Mouse (Mus musculus) kidney, embryonic 16.5 days (tissue): ENCODE data around the gene Ran. TPM values are rescaled to one million over a fixed set of nuclear protein-coding genes. Genes with fewer than 3 reads are reported as not detected.

Source experiments
- ATAC-seq: fragments of 200-750 bp; cut with Nextera tagmentation; 2 replicates; pipeline ENCODE4 v1.8.0; 2017; ENCODE audit warnings: moderate TSS enrichment; ENCODE audit not compliant: low FRiP score, low TSS enrichment
- H3K27ac ChIP-seq: fragments of 300-500 bp; sonication (generic); 2 replicates; pipeline ENCODE4 v1.5.1; 2014; ENCODE audit warnings: low read length
- H3K27me3 ChIP-seq: fragments of 300-500 bp; sonication (generic); 2 replicates; pipeline ENCODE4 v1.6.1; 2014; ENCODE audit warnings: low read length, control low read depth, mixed read lengths; ENCODE audit not compliant: insufficient read depth
- H3K36me3 ChIP-seq: fragments of 300-500 bp; sonication (generic); 2 replicates; pipeline ENCODE4 v1.6.1; 2014; ENCODE audit warnings: low read length, control low read depth, mixed read lengths; ENCODE audit not compliant: insufficient read depth
- H3K4me1 ChIP-seq: fragments of 300-500 bp; sonication (generic); 2 replicates; pipeline ENCODE4 v1.6.1; 2014; ENCODE audit warnings: low read length, control low read depth, mixed read lengths; ENCODE audit not compliant: insufficient read depth
- H3K4me2 ChIP-seq: fragments of 300-500 bp; sonication (generic); replicated peaks from 2 replicates; pipeline ENCODE4 v1.6.1; 2014; ENCODE audit warnings: low read depth, low read length
- H3K4me3 ChIP-seq: fragments of 300-500 bp; sonication (generic); 2 replicates; pipeline ENCODE4 v1.5.1; 2014; ENCODE audit warnings: mild to moderate bottlenecking, low read length
- H3K9ac ChIP-seq: fragments of 300-500 bp; sonication (generic); replicated peaks from 2 replicates; pipeline ENCODE4 v1.6.1; 2014; ENCODE audit warnings: low read length
- H3K9me3 ChIP-seq: fragments of 300-500 bp; sonication (generic); 2 replicates; pipeline ENCODE4 v1.6.1; 2016; ENCODE audit warnings: low read length, control low read depth
- WGBS: fragments of 180-500 bp; shearing (Covaris S2); extraction: QIAGEN DNeasy Blood & Tissue Kit; methylation state at CpG from one replicate; pipeline ENCODE4 v1.1.7; 2014; 5-methylcytosine and 5-hydroxymethylcytosine counted together
- polyA plus RNA-seq: library from polyadenylated mRNA; unstranded; fragments of >200 nt; fragmentation: Nextera tagmentation; extraction: Ambion mirVana; gene quantifications from 2 replicates; pipeline ENCODE4 v1.2.1, GENCODE M21; 2015

Gene Ran
- polyA plus RNA-seq, 1 experiment from 2014 or later = 614 TPM

GRCm38 (mm10) chr5:129009577-129009976 lies 10.3 kb upstream of the Ran start:
- no peak overlapping the region for H3K27ac ChIP-seq
- no peak overlapping the region for H3K4me3 ChIP-seq
- no peaks in the 10 kb centered on the region for H3K9me3 ChIP-seq
- no peaks in the 10 kb centered on the region for H3K27me3 ChIP-seq
- H3K4me2 ChIP-seq = no peak overlapping the region
- peaks cover 30% of the 10 kb centered on the region for H3K4me1 ChIP-seq
- 56% methylated on average over 2 of the region's 3 CpGs for WGBS
- H3K36me3 ChIP-seq = peaks cover 8% of the 10 kb centered on the region
- ATAC-seq = no peak
- H3K9ac ChIP-seq = no peak overlapping the region

DNA sequence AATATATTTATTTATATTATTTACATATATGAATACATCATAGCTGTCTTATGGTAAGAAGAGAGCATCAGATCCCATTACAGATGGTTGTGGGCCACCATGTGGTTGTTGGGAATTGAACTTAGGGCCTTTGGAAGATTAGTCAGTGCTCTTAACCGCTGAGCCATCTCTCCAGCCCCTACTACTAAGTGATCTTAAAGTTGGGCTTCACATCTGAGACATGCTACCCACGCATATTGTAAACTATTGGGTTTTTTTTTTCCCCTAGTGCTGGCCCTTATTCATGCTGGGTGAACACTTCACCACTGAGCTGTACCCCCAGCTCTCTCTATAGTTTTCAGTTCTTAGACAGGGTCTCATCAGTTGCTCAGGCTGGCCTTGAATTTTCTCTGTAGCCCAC lies 8.9 kb upstream of the Ran start:
- H3K27me3 ChIP-seq = no peaks in the 10 kb centered on the region
- no peak for ATAC-seq
- H3K36me3 ChIP-seq = no peaks in the 10 kb centered on the region
- H3K27ac ChIP-seq = no peak overlapping the region
- no peak overlapping the region for H3K4me2 ChIP-seq
- whole genome bisulfite sequencing = 91% methylated on average over 2 of the region's 2 CpGs
- H3K9ac ChIP-seq = no peak overlapping the region
- H3K4me3 ChIP-seq = no peak overlapping the region
- no peaks in the 10 kb centered on the region for H3K9me3 ChIP-seq
- H3K4me1 ChIP-seq = peaks cover 22% of the 10 kb centered on the region

GRCm38 (mm10) chr5:129015020-129015419 lies 4.8 kb upstream of the Ran start:
- H3K4me2 ChIP-seq = no peak overlapping the region
- H3K27ac ChIP-seq = no peak overlapping the region
- peaks cover 4% of the 10 kb centered on the region; the same call in 1 of the 2 replicates for H3K4me1 ChIP-seq
- no peak overlapping the region for H3K4me3 ChIP-seq
- H3K9ac ChIP-seq = no peak overlapping the region
- no peaks in the 10 kb centered on the region for H3K27me3 ChIP-seq
- H3K9me3 ChIP-seq = no peaks in the 10 kb centered on the region
- 76% methylated on average over 3 of the region's 3 CpGs for WGBS
- ATAC-seq = no peak
- no peaks in the 10 kb centered on the region for H3K36me3 ChIP-seq

DNA sequence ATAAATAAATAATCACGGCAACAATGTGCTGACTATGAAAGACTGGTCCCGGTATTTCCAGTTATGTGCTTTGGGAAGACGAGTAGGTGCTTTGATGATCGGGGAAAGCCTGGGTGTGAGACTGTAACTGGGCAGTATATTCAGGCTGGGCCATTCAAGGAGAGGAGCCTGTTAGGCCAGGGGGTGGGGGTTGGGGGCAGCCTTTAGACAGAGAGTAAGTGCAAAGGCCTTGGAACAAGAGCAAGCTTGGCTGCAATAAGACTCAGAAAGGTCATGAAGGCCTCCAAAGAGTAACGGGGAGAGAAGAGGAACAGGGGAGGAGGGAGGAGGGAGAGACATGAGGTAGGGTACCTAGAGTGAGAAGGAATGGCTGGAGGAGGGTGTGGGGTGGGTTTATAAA lies 4.3 kb upstream of the Ran start:
- Histone ChIP-seq H3K9ac (no peak overlapping the region), H3K36me3 (no peaks in the 10 kb centered on the region), H3K27ac (no peak overlapping the region), H3K9me3 (no peaks in the 10 kb centered on the region), H3K4me1 (peaks cover 4% of the 10 kb centered on the region; the same call in 1 of the 2 replicates), H3K4me2 (no peak overlapping the region), H3K27me3 (no peaks in the 10 kb centered on the region), H3K4me3 (no peak overlapping the region)
- no peak for ATAC-seq
- WGBS = 70% methylated on average over 5 of the region's 5 CpGs

- Histone ChIP-seq H3K4me2 (no peak overlapping the region), H3K27ac (no peak overlapping the region), H3K36me3 (no peaks in the 10 kb centered on the region), H3K4me3 (no peak overlapping the region), H3K9me3 (no peaks in the 10 kb centered on the region), H3K9ac (no peak overlapping the region), H3K4me1 (peaks cover 4% of the 10 kb centered on the region; the same call in 1 of the 2 replicates), H3K27me3 (no peaks in the 10 kb centered on the region)
- no peak for ATAC-seq
- WGBS = 89% methylated on average over 3 of the region's 3 CpGs
Measured at GRCm38 (mm10) chr5:129016370-129016769, 3.5 kb upstream of the Ran start.

DNA sequence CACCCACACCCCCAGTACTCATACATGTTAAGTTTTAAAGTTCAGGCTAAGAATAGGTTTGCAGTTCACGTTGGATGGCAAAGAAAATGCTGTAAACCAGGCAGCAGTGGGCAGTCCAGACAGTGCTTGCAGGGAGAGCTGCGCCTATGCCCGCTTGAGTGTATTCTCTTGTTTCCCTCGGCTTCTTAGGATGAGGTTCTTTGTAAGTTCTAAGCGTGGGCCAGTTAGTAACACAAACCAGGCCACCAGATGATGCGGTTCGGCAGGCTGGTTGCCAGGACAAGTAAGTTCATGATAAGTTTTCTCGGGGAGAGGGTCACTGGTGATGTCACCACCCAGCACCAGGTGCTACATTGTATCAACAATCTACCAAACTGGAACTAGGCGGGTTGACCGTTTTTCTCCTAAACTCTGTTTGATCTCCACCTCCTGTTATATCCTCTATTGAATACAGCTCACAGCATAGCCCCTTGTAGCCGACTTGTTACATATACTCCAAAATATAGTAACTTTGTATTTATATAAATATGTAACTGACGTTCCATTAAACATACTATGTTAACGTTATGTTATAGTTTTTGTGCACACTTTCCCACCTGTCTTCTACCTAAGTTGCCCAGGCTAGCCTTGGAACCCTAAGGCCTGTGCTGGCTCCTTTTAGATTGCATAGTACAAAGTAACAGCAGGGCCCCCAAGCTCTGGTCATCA lies 933 bp upstream of the Ran start:
- peak overlapping the region; percentile 61 for H3K4me3 ChIP-seq
- peak overlapping the region; percentile 52 for H3K4me2 ChIP-seq
- no peak for ATAC-seq
- H3K9me3 ChIP-seq = no peaks in the 10 kb centered on the region
- H3K4me1 ChIP-seq = peaks cover 9% of the 10 kb centered on the region
- peaks cover 7% of the 10 kb centered on the region; the same call in 1 of the 2 replicates for H3K36me3 ChIP-seq
- WGBS = 90% methylated on average over 13 of the region's 13 CpGs
- H3K27me3 ChIP-seq = no peaks in the 10 kb centered on the region
- peak overlapping the region; percentile 89 for H3K27ac ChIP-seq
- H3K9ac ChIP-seq = peak overlapping the region; percentile 72

DNA sequence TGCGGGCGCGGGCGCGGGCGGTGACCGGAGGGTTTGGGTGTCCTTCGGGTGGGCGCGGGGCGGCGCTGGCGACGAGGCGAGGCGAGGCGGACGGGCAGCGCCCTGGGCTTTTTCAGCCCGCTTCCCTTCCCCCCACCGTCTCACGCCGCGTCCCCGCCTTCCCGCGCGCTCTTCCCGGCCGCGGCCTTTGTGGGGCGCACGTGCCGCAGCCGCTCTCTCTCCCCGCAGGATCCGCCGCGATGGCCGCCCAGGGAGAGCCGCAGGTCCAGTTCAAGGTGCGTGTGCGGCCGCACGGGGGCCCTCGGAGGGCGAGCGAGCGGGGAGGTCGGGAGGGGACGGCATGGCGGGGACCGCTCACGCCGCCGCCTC lies 415 bp downstream of the Ran start:
- H3K4me2 ChIP-seq = peak overlapping the region; percentile 70
- under 1% methylated on average over 44 of the region's 56 CpGs for WGBS
- H3K4me1 ChIP-seq = peaks cover 9% of the 10 kb centered on the region
- H3K9me3 ChIP-seq = no peaks in the 10 kb centered on the region
- peak overlapping the region; percentile 61 for H3K4me3 ChIP-seq
- H3K36me3 ChIP-seq = peaks cover 17% of the 10 kb centered on the region
- ATAC-seq = peak; percentile 78
- H3K27me3 ChIP-seq = no peaks in the 10 kb centered on the region
- H3K9ac ChIP-seq = peak overlapping the region; percentile 99
- H3K27ac ChIP-seq = peak overlapping the region; percentile 98

DNA sequence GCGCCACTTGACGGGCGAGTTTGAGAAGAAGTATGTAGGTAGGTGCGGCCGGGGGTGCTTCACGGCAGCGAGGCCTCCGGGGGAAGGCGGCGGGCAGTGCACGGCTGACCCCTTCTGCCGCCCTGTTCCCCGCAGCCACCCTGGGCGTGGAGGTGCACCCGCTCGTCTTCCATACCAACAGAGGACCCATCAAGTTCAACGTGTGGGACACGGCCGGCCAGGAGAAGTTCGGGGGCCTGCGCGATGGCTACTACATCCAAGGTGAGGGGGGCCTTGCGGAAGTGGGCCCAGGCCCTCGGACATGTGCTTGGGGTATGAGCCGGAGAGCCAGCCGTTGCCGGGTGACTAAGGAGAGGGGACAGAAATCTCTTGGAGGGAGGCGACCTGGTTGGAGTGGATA lies 862 bp downstream of the Ran start:
- peak overlapping the region; percentile 61 for H3K4me3 ChIP-seq
- H3K36me3 ChIP-seq = peaks cover 21% of the 10 kb centered on the region
- WGBS = 6% methylated on average over 28 of the region's 28 CpGs
- H3K4me1 ChIP-seq = peaks cover 9% of the 10 kb centered on the region
- H3K27ac ChIP-seq = peak overlapping the region; percentile 98
- no peaks in the 10 kb centered on the region for H3K27me3 ChIP-seq
- ATAC-seq = peak; percentile 4; the same call in 1 of the 2 replicates
- H3K4me2 ChIP-seq = peak overlapping the region; percentile 70
- peak overlapping the region; percentile 99 for H3K9ac ChIP-seq
- no peaks in the 10 kb centered on the region for H3K9me3 ChIP-seq

DNA sequence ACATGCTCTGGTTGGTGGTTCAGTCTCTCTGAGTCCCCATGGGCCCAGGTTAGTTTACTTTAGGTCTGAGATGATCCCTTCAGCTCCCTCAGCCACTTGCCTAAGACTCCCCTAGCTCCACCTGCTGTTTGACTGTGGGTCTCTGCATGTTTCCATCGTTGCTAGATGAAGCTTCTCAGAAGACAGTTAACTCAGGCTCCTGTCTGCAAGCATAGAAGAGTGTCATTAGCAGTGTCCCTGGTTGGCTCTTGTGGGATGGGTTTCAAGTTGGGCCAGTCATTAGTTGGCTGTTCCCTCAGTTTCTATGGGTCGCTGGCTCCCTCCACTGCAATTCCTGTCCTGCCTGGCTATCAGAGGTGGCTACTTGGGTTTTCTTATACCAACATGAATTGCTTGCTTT lies 5.2 kb downstream of the Ran start:
- Histone ChIP-seq H3K27me3 (no peaks in the 10 kb centered on the region), H3K4me2 (no peak overlapping the region), H3K27ac (no peak overlapping the region), H3K36me3 (peaks cover 29% of the 10 kb centered on the region), H3K9me3 (no peaks in the 10 kb centered on the region), H3K4me3 (no peak overlapping the region), H3K9ac (no peak overlapping the region), H3K4me1 (peaks cover 5% of the 10 kb centered on the region)
- WGBS = 34% methylated on average over 2 of the region's 2 CpGs
- ATAC-seq = no peak

DNA sequence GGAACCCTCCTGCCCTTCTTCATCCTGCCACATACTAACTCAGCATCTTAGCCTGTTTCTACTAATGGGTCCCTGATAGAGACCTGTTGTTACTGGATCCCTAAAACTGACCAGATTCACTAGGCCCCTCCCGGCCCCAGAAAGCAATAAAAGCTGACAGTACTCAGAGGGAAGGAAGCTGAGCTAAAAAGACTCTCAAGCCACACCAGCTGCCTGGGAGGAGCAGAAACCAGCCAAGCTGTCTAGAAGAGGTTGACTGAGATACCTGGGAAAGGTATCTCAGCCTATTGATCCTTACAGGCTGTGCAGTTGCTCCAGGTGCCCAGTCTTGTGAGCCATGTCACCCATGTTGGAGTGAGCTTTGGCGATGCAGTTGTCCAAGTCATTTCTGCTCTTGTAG lies 5.9 kb downstream of the Ran start:
- no peak for ATAC-seq
- Histone ChIP-seq H3K4me2 (no peak overlapping the region), H3K27me3 (no peaks in the 10 kb centered on the region), H3K36me3 (peaks cover 29% of the 10 kb centered on the region), H3K9me3 (no peaks in the 10 kb centered on the region), H3K9ac (no peak overlapping the region), H3K4me3 (no peak overlapping the region), H3K27ac (no peak overlapping the region), H3K4me1 (peaks cover 5% of the 10 kb centered on the region)
- WGBS = 80% methylated on average over 2 of the region's 2 CpGs
